Mouse (Mus musculus) cortical plate, adult 2 months (tissue): ENCODE results near the gene Gzmm.

Source experiments
- CTCF ChIP-seq: fragments of 200-500 bp; IDR thresholded peaks from 2 replicates; pipeline ENCODE4 v1.5.1; 2011; ENCODE audit warnings: mild to moderate bottlenecking, control low read depth, low read length; ENCODE audit not compliant: insufficient read depth; ENCODE audit errors: extremely low read depth
- POLR2A ChIP-seq: fragments of 200-500 bp; IDR thresholded peaks from 2 replicates; pipeline ENCODE4 v1.6.1; 2011; ENCODE audit warnings: mild to moderate bottlenecking, low read length, control low read depth; ENCODE audit not compliant: insufficient read depth; ENCODE audit errors: extremely low read depth

GRCm38 (mm10) chr10:79707759-79708158, 18.9 kb downstream of the Gzmm start:
- no peak for TF ChIP-seq CTCF
- TF ChIP-seq POLR2A = no peak
